Mouse (Mus musculus): ENCODE data around the gene Cfap74.
A peak's percentile ranks its signal among the peaks of the same experiment; 100 is the strongest.

The Cfap74 gene

DNA sequence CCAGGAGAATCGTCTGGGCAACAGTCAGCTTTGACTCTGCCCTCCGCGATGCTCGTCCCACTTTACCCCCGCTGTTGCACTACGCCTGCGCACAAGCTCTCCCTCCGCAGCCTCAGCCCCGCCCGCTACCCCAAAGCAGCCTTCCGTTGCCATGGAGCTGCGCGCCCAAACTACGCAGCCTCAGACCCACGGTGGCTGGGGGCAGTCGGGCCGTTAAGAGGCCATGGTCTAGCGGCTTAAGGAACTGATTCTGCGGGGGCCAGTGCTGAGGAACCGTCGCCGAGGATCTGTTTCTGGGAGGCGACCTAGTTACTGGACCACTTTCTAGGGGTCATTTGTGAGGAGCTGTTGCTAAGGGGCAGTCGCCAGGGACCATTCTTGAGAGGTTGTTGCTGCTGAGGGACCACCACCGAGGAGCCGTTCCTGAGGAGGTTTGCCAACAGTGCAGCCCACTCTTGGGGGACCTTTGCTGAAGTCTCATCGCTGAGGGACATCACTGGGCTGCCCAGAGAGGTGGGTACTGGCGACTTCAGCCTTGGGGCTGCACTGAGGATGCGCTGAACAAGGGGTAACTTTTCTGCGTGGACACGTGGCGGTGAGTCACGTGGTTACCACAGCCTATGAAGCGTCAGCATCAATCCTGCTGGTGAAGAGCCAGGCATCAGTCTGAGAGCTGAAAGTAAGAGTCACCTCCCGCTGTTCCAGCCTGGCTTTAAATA, at the start of gene Cfap74:
Gene Cfap74 (plus strand): TSS at position 133 of the 719 bp plus-strand sequence.
- ATAC-seq (ENCODE audit: low TSS enrichment): peak; percentile 94

DNA sequence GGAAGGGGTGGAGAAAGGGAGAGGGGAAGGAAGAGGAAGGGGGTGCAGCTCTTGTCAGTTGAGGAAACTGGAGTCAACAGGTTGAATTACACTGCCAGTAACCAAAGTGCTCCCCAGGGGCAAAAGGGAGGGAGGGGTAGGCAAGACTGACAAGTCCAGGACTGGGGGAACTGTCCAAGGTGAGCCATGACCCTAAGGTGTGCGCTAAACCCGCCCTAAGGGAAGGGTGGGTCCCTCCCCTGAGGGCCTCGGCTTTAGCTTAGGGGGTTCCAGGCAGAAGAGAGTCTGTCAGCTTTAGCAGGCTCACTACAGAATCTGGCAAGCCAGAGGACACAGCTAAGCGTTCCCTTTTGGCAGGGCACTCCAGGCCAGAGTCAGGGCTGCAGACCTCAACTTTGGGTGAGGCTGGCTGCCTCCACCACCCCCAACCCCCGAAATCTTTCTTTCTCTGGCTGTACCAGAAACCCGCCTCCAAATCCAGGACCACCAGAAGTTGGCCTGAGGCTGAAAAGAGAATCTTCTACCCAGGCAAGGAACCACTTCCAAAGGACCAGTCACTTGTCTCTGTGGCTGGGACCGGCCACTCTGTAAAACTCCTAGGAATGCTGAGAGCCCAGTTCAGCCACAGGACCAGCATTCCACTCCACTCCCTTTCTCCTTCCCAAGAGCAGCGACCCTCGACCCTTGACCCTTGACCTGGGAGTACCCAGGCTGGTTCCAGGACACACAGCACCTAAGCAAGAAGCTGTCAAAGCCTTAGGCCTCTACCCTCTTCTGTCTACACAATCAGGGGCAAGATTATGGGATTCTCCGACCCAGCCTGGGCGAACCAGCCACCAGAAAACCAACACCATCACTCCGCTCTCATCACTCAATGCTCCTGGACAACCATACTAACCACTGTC, 49.2 kb upstream of the Cfap74 start:
- no peak for ATAC-seq (ENCODE audit: low TSS enrichment)

DNA sequence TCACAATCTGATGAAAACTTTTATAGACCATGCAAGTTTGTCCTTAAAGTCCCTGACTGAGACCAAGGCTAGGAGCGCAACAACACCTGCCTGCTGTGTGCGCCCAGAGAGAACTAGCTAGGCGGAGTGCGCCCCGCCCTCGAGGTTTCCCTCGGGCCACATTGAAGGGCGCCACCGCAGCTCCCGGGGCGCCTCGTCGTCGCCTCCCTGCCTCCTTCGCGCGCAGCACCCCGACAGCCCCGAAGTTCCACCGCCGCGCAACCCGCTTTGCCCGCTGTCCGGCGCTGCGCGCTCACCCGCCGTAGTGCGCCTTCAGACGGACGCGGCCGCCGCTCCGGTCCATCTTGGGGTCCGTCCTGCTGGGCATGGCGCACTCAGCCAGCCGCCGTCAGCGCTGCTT, 48.1 kb upstream of the Cfap74 start:
- ATAC-seq (ENCODE audit: low TSS enrichment): no peak; the same call in 1 of the 2 replicates

DNA sequence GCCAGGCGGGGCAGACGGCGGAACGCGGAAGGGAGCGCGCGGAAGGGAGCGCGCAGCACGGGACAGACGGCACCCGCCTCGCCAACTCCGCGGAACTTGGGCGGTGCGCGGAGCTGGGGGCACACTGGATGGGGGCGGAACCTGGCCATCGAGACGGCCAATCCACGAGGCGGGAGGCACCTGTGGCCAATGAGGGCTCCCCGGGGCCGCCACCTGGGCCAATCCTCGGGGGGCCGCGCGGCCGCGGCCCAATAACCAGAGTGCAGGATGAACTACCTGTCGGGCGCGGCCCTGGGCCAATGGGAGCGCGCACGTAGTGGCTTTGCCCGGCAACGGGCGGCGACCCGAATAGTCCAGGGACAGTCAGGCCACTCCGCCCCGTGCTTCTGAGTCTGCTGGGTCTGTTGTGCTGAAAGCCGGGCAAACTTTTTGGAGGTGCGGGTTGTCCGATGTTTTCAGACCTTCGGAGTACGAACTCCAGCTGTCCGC, 47.6 kb upstream of the Cfap74 start, which contains the start of gene Prkcz:
Gene Prkcz (minus strand): TSS at position 59 of the 489 bp plus-strand sequence.
- ATAC-seq (ENCODE audit: low TSS enrichment): peak; percentile 79

DNA sequence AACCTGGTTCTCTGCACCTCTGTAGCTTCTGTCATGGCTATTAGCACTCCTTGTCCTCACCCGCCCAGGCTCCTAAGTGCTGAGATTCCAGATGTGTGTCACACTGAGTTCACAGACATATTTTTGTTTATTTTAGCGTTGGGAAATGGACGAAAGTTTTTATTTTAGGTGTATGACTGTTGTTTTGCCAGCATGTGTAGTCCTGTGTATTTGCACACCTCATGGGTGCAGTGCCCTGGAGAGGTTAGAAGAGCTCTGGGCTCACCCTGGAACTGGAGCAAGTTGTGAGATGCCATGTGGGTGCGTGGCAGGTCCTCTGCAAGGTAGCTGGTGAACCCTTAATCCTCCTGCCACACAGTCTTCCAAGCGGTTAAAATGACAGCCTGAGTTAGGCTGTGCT, 46.5 kb upstream of the Cfap74 start:
- no peak for ATAC-seq (ENCODE audit: low TSS enrichment)

DNA sequence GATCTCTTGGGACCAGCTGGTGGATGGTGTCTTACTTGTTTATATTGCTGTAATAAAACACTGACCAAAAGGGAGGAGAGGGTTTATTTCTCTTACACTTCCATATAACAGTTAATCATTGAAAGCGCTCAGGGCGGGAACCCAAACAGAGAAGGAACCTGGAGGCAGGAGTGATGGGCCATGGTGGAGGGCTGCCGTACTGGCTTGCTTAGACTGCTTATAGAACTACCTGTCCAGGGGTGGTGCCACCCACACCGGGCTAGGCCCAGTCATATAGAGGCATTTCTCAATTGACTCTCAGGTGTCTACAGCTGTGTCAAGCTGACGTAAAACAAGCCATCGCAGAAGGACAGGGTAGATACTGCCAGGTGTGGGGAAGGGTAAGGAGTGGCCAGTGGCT, 42.2 kb upstream of the Cfap74 start:
- no peak for ATAC-seq (ENCODE audit: low TSS enrichment)

DNA sequence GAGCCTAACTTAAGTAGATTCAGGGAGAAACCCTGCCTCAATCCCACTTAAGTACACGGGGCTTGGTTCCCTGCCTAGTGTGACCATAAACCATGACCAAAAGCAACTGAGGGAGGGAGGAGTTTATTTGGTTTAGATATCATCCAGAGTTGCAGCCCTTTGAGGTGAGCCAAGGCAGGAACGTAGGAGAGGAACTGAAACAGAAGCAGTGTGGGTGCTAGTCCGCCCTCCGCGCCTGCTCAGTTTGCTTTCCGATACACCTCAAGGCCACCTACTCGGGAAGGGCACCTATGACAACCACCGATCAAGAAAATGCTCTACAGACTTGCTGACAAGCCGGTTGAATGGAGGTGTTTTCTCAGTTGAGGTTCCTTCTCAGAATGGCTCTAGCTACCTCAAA, 41.3 kb upstream of the Cfap74 start:
- ATAC-seq (ENCODE audit: low TSS enrichment): no peak

DNA sequence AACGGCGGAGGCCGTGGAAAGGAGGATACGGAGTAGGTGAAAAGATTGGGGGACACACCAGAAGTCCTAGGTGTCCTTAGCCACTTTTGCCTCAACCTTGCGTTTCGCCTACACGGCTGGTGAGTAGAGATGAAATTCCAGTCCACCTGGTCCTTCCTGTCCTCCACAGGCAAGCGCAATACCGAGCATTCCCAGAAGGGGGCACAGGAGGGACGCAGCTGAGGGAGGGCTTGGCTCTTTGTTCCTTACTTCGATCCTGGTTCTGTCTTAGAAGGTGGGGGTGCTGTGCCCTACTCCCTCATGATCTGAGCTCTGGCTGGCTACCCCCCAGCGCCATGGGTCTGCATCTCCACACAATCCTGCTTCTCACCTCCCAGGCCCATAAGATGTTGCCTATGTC, 40.3 kb upstream of the Cfap74 start:
- peak; percentile 79; the same call in 1 of the 2 replicates for ATAC-seq (ENCODE audit: low TSS enrichment)

DNA sequence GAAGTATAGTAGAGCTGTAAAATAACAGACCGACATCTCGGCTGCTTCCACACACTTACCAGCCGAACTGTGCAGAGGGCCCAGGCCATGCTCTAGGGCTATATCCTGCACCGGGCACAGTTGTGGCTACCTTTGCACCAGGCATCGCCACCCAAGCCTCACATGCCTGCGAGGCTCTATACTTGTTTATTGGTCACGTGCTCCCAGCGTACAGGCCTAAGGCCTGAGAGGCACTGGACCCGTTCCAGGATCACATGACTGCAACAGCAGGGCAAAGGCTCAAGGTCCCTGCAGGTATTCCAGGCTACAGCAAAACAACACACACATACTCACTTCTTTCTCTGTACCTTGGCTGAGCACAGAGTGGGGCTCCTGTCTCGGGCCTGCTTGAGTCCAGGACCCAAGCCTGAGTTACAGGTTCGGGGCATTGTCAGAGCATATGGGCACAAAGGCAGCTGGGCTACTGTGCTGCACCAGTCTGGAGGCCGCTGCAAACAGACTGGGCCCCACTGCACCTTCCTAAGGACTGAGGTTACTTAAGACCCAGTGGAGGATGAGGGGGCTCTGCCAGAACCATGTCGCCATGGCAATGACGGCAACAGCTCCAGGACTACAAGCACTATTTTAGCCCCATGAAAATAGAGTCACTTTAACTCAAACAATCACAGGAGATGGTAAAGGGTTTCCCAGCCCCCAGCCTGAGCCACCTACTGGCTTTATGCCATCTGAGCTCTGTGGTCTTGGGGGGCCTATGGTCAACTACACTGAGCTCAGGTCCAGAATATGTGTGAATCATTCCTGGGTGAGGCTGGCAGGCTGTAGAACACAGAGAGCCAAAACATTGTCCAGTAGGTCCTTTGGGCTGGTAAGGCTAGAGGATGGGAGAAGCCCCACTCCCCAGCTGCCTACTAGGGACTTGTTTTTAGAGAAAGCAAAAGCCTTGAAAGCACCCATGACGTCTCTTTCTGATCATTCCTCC, 38.0 kb upstream of the Cfap74 start:
- no peak for ATAC-seq (ENCODE audit: low TSS enrichment)

DNA sequence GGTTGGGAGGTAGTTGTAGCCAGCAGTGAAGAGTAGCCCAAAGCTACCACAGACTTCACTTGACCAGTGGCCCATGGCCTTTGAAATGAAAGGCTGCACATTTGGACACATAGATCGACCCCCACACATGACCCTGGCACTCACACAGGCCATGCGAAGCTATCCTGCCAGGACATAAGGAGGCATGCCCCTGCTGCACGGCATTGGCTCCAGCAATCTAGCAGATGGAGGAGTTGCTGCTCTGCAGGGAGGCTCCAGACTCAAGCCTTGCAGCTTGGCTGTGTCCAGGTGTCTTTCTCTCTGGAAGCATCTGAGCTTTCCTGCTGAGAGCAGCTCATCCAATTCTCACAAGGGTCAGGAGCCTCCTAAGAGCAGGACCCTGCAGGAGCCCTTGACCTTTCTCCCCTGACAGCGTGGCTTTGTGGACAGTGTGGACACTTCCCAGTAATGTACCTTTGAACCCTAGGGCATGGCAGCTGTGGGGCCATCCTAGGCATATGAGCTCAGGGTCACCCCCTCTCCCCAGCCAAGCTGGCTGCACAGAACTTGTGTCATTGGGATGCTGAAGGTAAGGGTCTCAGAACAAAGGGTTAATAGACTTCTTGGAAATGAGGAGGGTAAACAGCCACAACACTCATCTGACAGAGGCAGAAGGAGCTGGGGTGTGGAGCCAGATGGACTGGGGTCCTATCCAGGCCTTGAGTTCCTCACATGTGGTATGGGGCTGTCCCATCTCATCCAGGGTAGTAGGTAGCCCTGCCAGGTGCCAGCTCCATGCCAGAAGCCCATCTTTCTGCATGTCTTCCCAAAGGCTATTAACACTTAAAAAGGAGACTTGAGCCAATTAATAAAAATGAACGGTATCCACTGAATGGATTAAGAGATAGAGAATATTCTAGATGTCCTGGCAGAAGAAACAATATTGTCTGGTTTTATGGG, 36.9 kb upstream of the Cfap74 start:
- ATAC-seq (ENCODE audit: low TSS enrichment): no peak

DNA sequence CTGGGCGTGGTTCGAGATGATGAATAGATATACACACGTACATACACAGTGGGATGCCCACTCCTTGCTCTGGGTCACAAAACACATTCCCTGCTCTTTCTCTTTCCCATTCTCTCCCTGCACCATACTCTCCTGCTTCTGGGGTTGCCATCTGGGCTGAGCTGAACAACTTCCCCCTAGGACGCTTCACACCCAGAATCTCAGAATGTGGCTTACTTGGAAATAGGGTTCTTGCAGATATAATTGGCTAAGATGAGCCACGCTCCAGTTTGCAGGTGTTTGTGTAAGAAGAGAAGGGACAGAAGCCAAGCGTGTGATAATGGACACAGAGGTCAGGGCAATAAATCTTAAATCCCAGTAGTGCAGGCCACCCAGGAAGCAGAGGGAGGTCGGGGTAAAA, 27.0 kb upstream of the Cfap74 start:
- ATAC-seq (ENCODE audit: low TSS enrichment): peak; percentile 41; the same call in 1 of the 2 replicates

DNA sequence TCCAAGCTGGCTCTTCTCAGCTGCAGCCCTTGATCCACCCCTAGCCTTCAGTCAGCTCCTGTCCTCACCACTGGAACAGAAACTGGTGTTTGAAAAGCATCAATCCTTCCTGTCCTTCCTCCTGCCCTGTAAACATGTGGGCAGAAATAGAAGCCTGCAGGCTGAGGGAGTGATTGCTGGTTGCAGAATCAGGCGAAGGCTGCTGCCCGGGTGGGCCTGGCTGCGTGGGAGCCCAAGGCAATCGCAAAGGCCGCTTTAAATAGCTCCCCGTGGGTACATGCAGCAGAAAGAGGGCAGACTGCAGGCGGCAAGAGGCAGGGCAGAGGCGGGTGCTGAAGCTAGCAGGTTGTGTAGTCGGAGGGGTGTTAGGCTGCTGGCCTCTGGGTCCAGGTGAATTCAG, 26.2 kb upstream of the Cfap74 start:
- peak; percentile 80 for ATAC-seq (ENCODE audit: low TSS enrichment)

DNA sequence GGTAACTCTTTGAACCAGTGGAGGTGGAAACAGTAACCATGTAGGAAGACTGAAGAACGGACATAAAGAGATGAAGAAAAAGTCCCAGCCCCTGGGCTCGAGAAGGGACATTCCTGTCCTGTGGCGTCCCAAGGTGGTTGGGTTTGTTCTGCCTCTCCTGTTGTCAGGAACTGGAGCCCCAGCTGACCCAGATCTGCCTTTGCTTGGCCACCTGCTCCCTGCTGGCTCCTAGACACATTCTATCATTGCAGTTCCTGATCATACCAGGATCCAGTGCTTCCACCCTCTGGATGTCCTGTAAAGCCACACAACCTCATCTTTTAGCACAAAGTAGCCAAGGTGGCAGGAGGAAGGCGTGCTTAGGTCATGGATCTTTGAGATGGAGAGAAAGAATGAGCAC, 25.7 kb upstream of the Cfap74 start:
- ATAC-seq (ENCODE audit: low TSS enrichment): peak; percentile 1; the same call in 1 of the 2 replicates

DNA sequence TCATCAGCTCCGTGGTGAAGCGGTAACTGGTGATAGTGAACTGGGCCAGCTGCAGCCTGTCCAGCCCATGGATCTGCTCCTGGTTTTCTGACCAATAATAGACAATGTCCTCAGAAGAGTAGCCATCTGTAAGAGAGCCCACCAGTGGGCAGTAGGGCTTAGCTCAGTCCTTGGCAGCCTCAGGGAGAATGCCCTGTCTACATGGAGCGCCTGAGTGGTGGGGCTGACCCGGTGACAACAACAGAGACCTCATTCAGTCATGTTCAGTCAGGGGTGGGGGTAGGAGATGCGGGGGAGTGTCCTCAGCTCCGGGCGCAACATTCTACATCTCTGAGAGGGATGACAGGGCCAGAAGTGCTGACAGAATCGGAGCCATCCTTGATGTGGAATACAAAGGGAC, 21.8 kb upstream of the Cfap74 start:
- ATAC-seq (ENCODE audit: low TSS enrichment): no peak

DNA sequence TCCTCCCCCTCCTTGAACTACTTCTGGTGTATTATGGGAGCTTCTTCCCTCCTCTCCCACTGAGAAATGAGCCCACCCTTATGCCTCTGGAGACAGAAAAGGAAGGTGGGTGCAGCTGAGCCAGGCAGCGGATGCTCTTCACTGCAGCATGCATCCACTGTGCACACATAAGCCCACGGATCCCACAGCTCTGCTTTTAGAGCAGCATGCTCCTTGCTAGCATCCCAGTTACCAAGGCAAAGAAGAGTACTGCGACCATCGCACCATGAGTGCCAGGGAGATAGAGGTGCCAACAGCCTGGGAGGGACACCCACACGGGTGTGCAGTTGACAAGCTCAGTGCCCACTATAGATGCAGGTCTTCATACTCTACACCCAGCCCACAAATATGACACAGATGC, 13.5 kb upstream of the Cfap74 start:
- peak; percentile 83 for ATAC-seq (ENCODE audit: low TSS enrichment)

DNA sequence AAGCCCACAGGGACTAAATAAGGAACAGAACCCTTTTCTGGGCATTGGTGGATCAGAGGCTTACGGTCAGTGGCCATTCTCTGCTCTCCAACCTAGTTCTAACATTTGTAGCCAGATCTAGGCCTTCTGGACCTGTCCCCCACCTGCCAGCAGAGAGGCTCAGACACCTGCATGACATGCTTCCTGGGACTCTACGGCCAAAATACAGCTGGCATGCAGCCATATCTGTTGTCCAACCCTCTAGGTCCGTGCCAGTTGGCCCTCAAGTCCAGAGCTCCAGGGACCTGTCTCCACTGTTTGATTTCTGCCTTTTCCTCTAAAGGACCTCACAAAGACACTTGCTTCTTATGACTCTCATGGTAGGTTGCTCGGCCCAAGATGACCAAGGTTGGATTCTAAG, 12.2 kb upstream of the Cfap74 start:
- no peak for ATAC-seq (ENCODE audit: low TSS enrichment)

DNA sequence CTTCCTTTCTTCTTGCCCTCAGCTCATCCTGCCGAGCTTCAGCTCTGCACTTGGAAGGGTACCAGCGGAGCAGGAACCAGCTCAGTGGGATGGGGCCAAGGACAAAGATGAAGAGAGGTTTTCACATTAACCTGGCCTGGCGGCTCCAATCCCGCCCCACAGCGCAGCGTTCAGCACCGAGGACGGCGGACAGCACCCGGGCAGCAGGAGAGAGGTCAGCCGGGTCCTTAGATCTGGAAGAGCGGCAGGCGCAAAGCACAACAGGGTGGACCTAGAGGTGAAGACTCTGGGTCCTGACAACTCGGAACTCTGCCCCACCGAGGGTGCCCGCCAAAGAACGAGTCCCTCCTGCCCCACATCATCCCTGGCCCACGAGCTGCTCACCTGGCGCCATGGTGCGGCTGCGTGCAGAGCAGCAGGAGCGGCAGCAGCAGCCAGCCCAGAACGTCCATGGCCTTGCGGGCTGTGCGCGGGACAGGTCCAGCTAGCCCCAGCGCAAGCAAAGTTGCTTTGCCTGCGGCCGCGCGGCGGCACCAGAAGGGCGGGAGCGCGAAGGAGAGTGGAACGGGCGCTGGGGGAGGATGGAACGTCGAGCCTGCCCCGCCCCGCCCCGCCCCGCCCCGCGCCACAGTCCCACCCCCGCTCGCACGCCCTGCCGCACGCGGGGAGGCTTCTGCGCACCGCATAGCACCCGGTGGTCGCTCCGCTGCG, 11.3 kb upstream of the Cfap74 start, which contains the start of gene Gabrd:
Gene Gabrd (minus strand): TSS at position 602 of the 711 bp plus-strand sequence.
- peak; percentile 32 for ATAC-seq (ENCODE audit: low TSS enrichment)

DNA sequence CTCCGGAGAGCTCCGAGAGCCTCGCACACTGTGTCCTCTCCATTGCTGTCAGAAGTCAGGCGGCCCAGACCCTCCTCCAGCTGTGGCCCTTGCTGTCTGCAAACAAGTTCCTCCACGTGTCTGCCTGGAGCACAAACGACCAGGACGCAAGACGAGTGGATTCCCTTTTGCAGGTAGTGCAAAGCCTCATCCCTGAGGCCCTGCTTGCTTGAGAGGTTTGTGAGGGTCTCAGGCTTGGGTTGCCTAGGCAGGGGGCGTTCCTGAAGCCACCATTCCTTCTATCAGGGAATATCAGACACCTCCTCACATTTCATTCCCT, 10.8 kb upstream of the Cfap74 start:
- ATAC-seq (ENCODE audit: low TSS enrichment): no peak

DNA sequence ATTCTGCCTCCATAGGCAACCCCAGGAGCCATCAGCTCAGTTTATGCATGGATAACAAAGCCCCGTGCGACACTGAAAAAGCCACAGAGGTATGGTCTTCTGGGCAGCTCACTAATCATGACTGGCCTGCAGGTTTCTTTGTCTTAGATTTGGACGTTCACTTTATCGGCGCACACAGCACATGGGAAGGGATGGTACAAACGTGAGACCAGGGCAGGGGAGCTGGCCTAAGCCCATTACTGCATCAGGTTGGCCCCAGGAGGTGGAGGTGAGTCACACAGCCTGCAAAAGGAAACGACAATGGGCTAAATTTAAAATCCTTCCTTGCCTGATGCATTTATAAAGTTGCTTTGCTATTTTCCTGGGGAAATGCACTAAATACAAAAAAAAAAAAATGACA, 7.9 kb upstream of the Cfap74 start:
- ATAC-seq (ENCODE audit: low TSS enrichment): no peak

DNA sequence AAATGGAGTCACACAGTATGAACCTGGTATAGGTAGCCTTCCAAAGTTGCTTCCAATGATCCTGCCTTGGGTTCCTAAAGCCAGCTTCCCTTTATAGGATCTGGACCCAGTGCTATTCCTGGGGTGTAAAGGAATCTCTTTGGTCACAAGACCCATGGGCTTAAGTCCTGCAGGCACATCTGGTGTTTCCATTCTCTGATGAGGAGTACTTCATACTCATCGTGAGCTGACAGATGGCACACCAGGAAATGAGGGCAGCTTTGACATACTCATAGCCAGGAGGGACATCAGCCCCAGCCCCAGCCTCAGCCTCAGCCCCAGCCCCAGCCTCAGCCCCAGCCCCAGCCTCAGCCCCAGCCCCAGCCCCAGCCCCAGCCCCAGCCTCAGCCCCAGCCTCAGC, 6.5 kb upstream of the Cfap74 start:
- peak; percentile 36; the same call in 1 of the 2 replicates for ATAC-seq (ENCODE audit: low TSS enrichment)

All from frontal cortex, adult (tissue).